ENCODE assay signal across 17 mouse cellular contexts in genomic region chr17:72923283-72923682, GRCm38 (mm10). TPM values are rescaled to one million over a fixed set of nuclear protein-coding genes. Genes with fewer than 3 reads are reported as not detected.
DNase-seq lines count a peak whose midpoint lies in the region; ATAC-seq and TF ChIP-seq lines count a peak whose summit lies in the region.
"Had no signal": no experiment of that assay in that cellular context is flagged by ENCODE, and none has a peak within 500 bp of the region (broad histone marks: within the 10 kb centered on the region; RNA-seq: fewer than 3 reads in every experiment).

No protein-coding gene starts in this region.

- peaks cover 71% of the 10 kb centered on the region for H3K36me3 ChIP-seq in heart, embryonic 10.5 days
- peaks cover 54% of the 10 kb centered on the region for H3K36me3 ChIP-seq in kidney, embryonic 14.5 days (ENCODE audit: control insufficient read depth, insufficient read depth, low read length)
- H3K36me3 ChIP-seq in midbrain, embryonic 14.5 days (ENCODE audit: control insufficient read depth, insufficient read depth, low read length) = peaks cover 44% of the 10 kb centered on the region
- no peaks in the 10 kb centered on the region for H3K36me3 ChIP-seq in midbrain, embryonic 11.5 days (ENCODE audit: control insufficient read depth, insufficient read depth, low read length)
- peaks cover 50% of the 10 kb centered on the region for H3K36me3 ChIP-seq in myocyte (ENCODE audit: control insufficient read depth, insufficient read depth)

- peaks cover 76% of the 10 kb centered on the region for H3K4me1 ChIP-seq in heart, embryonic 10.5 days
- peaks cover 36% of the 10 kb centered on the region for H3K4me1 ChIP-seq in kidney, embryonic 14.5 days (ENCODE audit: control insufficient read depth, insufficient read depth, low read length)
- H3K4me1 ChIP-seq in midbrain, embryonic 14.5 days (ENCODE audit: control insufficient read depth, insufficient read depth, low read length) = peaks cover 69% of the 10 kb centered on the region
- H3K4me1 ChIP-seq in midbrain, embryonic 11.5 days (ENCODE audit: control insufficient read depth, insufficient read depth, low read length) = peaks cover 24% of the 10 kb centered on the region

- intact Hi-C loops in heart, postnatal 36 days (cut with DNase I) = no loop called here

- peaks cover 94% of the 10 kb centered on the region for H3K79me2 ChIP-seq in myocyte (ENCODE audit: control insufficient read depth, insufficient read depth)

- H3K9me3 ChIP-seq in heart, embryonic 10.5 days = no peaks in the 10 kb centered on the region
- no peaks in the 10 kb centered on the region for H3K9me3 ChIP-seq in kidney, embryonic 14.5 days (ENCODE audit: control insufficient read depth, low read length)
- no peaks in the 10 kb centered on the region for H3K9me3 ChIP-seq in midbrain, embryonic 14.5 days (ENCODE audit: control insufficient read depth, low read length)
- H3K9me3 ChIP-seq in midbrain, embryonic 11.5 days (ENCODE audit: control insufficient read depth, low read length) = no peaks in the 10 kb centered on the region
- H3K9me3 ChIP-seq: embryonic facial prominence, embryonic 12.5 days; forebrain, embryonic 13.5 days; limb, embryonic 12.5 days had no signal

- no peak overlapping the region for H3K9ac ChIP-seq in kidney, embryonic 14.5 days (ENCODE audit: low read depth, low read length)
- no peak overlapping the region for H3K9ac ChIP-seq in midbrain, embryonic 14.5 days (replicated peaks; ENCODE audit: low read length)
- H3K9ac ChIP-seq in midbrain, embryonic 11.5 days (ENCODE audit: low read length) = no peak overlapping the region
- H3K9ac ChIP-seq: embryonic facial prominence, embryonic 12.5 days; forebrain, embryonic 13.5 days; limb, embryonic 12.5 days had no signal

- TF ChIP-seq POLR2A in myocyte (IDR thresholded peaks at IDR 0.05; ENCODE audit: insufficient read length, low read depth) = no peak

- H3K4me2 ChIP-seq in kidney, embryonic 14.5 days (replicated peaks; ENCODE audit: low read depth, low read length) = peak overlapping the region; percentile 76
- H3K4me2 ChIP-seq in midbrain, embryonic 14.5 days (ENCODE audit: low read length) = 0 out of 2 replicates have a peak overlapping the region, but pooled peaks have one; percentile 1
- no peak overlapping the region for H3K4me2 ChIP-seq in midbrain, embryonic 11.5 days
- H3K4me2 ChIP-seq in myocyte (ENCODE audit: low read depth) = peak overlapping the region; percentile 26
- H3K4me2 ChIP-seq: embryonic facial prominence, embryonic 12.5 days; forebrain, embryonic 13.5 days; limb, embryonic 12.5 days had no signal

- H3K27me3 ChIP-seq in heart, embryonic 10.5 days (ENCODE audit: insufficient read depth, poor library complexity, severe bottlenecking) = no peaks in the 10 kb centered on the region
- H3K27me3 ChIP-seq in kidney, embryonic 14.5 days (ENCODE audit: control insufficient read depth, insufficient read depth, low read length) = no peaks in the 10 kb centered on the region
- no peaks in the 10 kb centered on the region for H3K27me3 ChIP-seq in midbrain, embryonic 14.5 days (ENCODE audit: control insufficient read depth, insufficient read depth, low read length)
- no peaks in the 10 kb centered on the region for H3K27me3 ChIP-seq in midbrain, embryonic 11.5 days (ENCODE audit: control insufficient read depth, insufficient read depth, low read length)
- no peaks in the 10 kb centered on the region for H3K27me3 ChIP-seq in myocyte (ENCODE audit: control insufficient read depth, insufficient read depth, insufficient read length)
- H3K27me3 ChIP-seq: embryonic facial prominence, embryonic 12.5 days; forebrain, embryonic 13.5 days; limb, embryonic 12.5 days had no signal

- peak overlapping the region; percentile 89 for H3K4me3 ChIP-seq in heart, embryonic 10.5 days
- 0 out of 2 replicates have a peak overlapping the region, but pooled peaks have one; percentile 47 for H3K4me3 ChIP-seq in kidney, embryonic 14.5 days (ENCODE audit: low read length)
- no peak overlapping the region for H3K4me3 ChIP-seq in midbrain, embryonic 14.5 days (replicated peaks; ENCODE audit: low read depth, low read length)
- no peak overlapping the region for H3K4me3 ChIP-seq in midbrain, embryonic 11.5 days (ENCODE audit: low read depth, low read length)
- H3K4me3 ChIP-seq in myocyte = no peak overlapping the region
- H3K4me3 ChIP-seq: embryonic facial prominence, embryonic 12.5 days; forebrain, embryonic 13.5 days; limb, embryonic 12.5 days had no signal

- no peak for DNase-seq in heart, embryonic 10.5 days (ENCODE audit: low spot score)
- DNase-seq in heart, postnatal 36 days = no peak
- no peak for DNase-seq in kidney, adult 8-10 months
- no peak for DNase-seq in midbrain, embryonic 14.5 days
- no peak for DNase-seq in midbrain, embryonic 11.5 days (ENCODE audit: low spot score, missing footprints)
- DNase-seq in c-Kit-positive CD71-positive TER-119-positive erythroid progenitor cells, embryonic 14.5 days (ENCODE audit: low spot score) = no peak
- DNase-seq: adrenal gland, postnatal 25 days; B cell, adult 2 months; cerebellum, postnatal 25 days; gastrocnemius, postnatal 10 days; kidney, adult 9 months; layer of hippocampus, postnatal 36 days had no signal

- no peak overlapping the region for H3ac ChIP-seq in myocyte (ENCODE audit: control insufficient read depth, insufficient read length)

- 77% methylated on average over 4 of the region's 4 CpGs for WGBS in heart, embryonic 10.5 days
- 67% methylated on average over 4 of the region's 4 CpGs for WGBS in kidney, embryonic 14.5 days
- 90% methylated on average over 4 of the region's 4 CpGs for WGBS in midbrain, embryonic 14.5 days
- WGBS in midbrain, embryonic 11.5 days = 88% methylated on average over 4 of the region's 4 CpGs

- H3K27ac ChIP-seq in heart, embryonic 10.5 days = peak overlapping the region; percentile 9; the same call in 1 of the 2 replicates
- H3K27ac ChIP-seq in kidney, embryonic 14.5 days (ENCODE audit: low read depth, low read length) = no peak overlapping the region
- H3K27ac ChIP-seq in midbrain, embryonic 14.5 days (replicated peaks; ENCODE audit: low read depth, low read length) = no peak overlapping the region
- H3K27ac ChIP-seq in midbrain, embryonic 11.5 days (ENCODE audit: low read depth, low read length) = no peak overlapping the region
- H3K27ac ChIP-seq: embryonic facial prominence, embryonic 12.5 days; forebrain, embryonic 13.5 days; limb, embryonic 12.5 days had no signal

- ATAC-seq in kidney, embryonic 14.5 days (ENCODE audit: low FRiP score, low TSS enrichment) = no peak
- no peak for ATAC-seq in midbrain, embryonic 14.5 days (ENCODE audit: low FRiP score, low TSS enrichment)
- ATAC-seq in midbrain, embryonic 11.5 days (ENCODE audit: low FRiP score) = no peak
- ATAC-seq: forebrain, embryonic 13.5 days had no signal

TF ChIP-seq in myocyte, 11 proteins besides CTCF, POLR2A, EP300 and RAD21:
- TF ChIP-seq TCF12 (IDR thresholded peaks at IDR 0.05; ENCODE audit: insufficient read depth, poor library complexity, severe bottlenecking) (no peak), MAX (IDR thresholded peaks at IDR 0.05; ENCODE audit: low read depth) (no peak), MYOG (IDR thresholded peaks at IDR 0.05; ENCODE audit: control insufficient read depth in 1 of 3, insufficient read depth in 1 of 3, insufficient read length in 2 of 3, low read depth in 2 of 3) (no peak), MYOD1 (IDR thresholded peaks at IDR 0.05; ENCODE audit: control insufficient read depth in 1 of 3, insufficient read length in 2 of 3, low read depth in 2 of 3) (no peak), CEBPB (IDR thresholded peaks at IDR 0.05; ENCODE audit: insufficient read depth, poor library complexity, severe bottlenecking) (no peak), USF1 (IDR thresholded peaks at IDR 0.05; ENCODE audit: low read depth) (no peak), REST (IDR thresholded peaks at IDR 0.05; ENCODE audit: insufficient read depth, insufficient read length) (no peak), SRF (IDR thresholded peaks at IDR 0.05; ENCODE audit: control insufficient read depth, insufficient read length, low read depth) (no peak), POLR2AphosphoS2 (IDR thresholded peaks at IDR 0.05; ENCODE audit: insufficient read length, low read depth) (no peak), E2F4 (IDR thresholded peaks at IDR 0.05; ENCODE audit: insufficient read depth) (no peak), TCF3 (IDR thresholded peaks at IDR 0.05; ENCODE audit: insufficient read length, low read depth) (no peak)

RNA-seq across cellular contexts. Expression of gene Lbh, which starts 5.2 kb away (rescaled TPM):
- polyA plus RNA-seq in heart, embryonic 10.5 days (2016; fragmentation: Nextera tagmentation; extraction: Ambion mirVana) = 10.8 and 15.4 TPM in 2 replicates
- 100 to 1,000 TPM; 339 to 436 TPM for total RNA-seq in heart, postnatal 36 days (2021)
- polyA plus RNA-seq in kidney, embryonic 14.5 days (2014; fragmentation: Nextera tagmentation; extraction: Ambion mirVana) = 10.5 and 14.2 TPM in 2 replicates
- polyA plus RNA-seq in midbrain, embryonic 14.5 days (2014; fragmentation: Nextera tagmentation; extraction: Ambion mirVana) = 8.9 and 12.3 TPM in 2 replicates
- 5.1 and 5.3 TPM in 2 replicates for polyA plus RNA-seq in midbrain, embryonic 11.5 days (2014; fragmentation: Nextera tagmentation; extraction: Ambion mirVana)
- polyA plus RNA-seq in myocyte (2012; fragmentation: generic; extraction: Trizol) = 29.8 TPM

Comparison
In these comparisons a context has a peak if more than half of its experiments do, and no peak if none do; other contexts are left out.
1. H3K4me3 ChIP-seq: peak in heart, embryonic 10.5 days (single experiment) and kidney, embryonic 14.5 days (single experiment); none in midbrain, embryonic 14.5 days (single experiment), midbrain, embryonic 11.5 days (single experiment) and myocyte (single experiment).